Mouse (Mus musculus) spleen, adult 2 months (tissue): Measurements from ENCODE around the gene Fam222a.

Experiments used
- CTCF ChIP-seq: fragments of 200-500 bp; IDR thresholded peaks from 2 replicates; pipeline ENCODE4 v1.5.1; 2011; ENCODE audit warnings: mild to moderate bottlenecking, inconsistent platforms; ENCODE audit not compliant: insufficient read depth, insufficient read length, insufficient replicate concordance; ENCODE audit errors: extremely low read depth
- POLR2A ChIP-seq: fragments of 200-500 bp; IDR thresholded peaks from 2 replicates; pipeline ENCODE4 v1.6.1; 2011; ENCODE audit warnings: low read depth, low read length, inconsistent platforms

DNA sequence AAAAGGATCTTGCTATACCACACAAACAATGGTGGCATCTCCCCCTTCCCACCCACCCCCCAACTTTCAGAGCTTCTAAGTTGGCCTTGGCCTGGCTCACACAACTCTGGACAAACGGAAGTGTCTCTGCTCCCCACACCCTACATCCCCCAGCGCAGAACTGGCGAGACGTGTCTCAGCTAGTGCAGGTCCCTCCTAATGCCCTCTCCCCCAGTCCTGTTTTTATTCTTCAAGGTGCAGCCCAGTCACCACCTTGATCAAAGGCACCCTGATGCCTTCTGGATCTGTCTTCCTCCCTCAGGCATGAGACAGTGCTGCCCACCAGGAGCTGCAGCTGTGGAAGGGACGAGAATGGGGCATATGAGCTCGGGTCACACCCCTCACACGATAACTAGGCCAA lies 88.5 kb downstream of the Fam222a start:
- no peak for TF ChIP-seq POLR2A
- TF ChIP-seq CTCF, result no peak
